Mouse (Mus musculus) cerebellum, adult 2 months (tissue): ENCODE data around the gene Ush1g.

Source experiments
- CTCF ChIP-seq: fragments of 200-500 bp; IDR thresholded peaks from 2 replicates; pipeline ENCODE4 v1.5.1; 2011; ENCODE audit warnings: low read depth, mild to moderate bottlenecking, control low read depth, low read length, moderate library complexity, borderline replicate concordance; ENCODE audit not compliant: insufficient read depth
- POLR2A ChIP-seq: fragments of 200-500 bp; IDR thresholded peaks from 2 replicates; pipeline ENCODE4 v1.6.1; 2011; ENCODE audit warnings: low read length, control low read depth, borderline replicate concordance; ENCODE audit not compliant: insufficient read depth

DNA sequence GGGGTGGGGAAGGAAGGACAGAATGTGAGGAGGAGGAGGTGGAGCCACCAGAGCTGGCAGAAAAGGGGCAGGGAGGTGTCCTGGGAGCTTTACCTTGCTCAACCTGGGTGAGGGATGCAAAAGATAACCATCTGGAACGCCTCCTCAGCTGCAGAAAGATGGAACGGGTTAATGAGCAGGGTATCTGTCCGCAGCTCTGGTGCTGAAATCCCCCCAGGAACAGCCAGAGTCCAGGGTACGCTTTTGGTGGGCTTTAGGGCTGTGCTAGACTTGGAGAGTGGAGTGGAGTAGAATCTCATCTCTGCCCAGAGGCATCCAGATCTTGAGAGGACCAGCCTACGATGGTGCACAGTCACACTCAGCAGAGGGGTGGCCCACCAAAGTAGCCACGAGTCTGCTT, 14.3 kb upstream of the Ush1g start:
- TF ChIP-seq POLR2A = no peak
- TF ChIP-seq CTCF = no peak
